Mouse (Mus musculus) lung, adult 2 months (tissue): ENCODE measurements at regions not wholly inside any gene's neighbourhood (a gene's known extent, or its start where the extent isn't known, plus 50 kb on each side); places are given as distances from the start of the nearest gene placed in this dataset.

ENCODE experiments used
- DNase-seq: peaks from one replicate; pipeline ENCODE4 v3.0.0; 2022
- H3K4me1 ChIP-seq: fragments of 200-500 bp; 2 replicates; pipeline ENCODE4 v1.6.1; 2011; ENCODE audit warnings: low read length; ENCODE audit not compliant: control insufficient read depth, insufficient read depth
- H3K4me3 ChIP-seq: fragments of 200-500 bp; replicated peaks from 2 replicates; pipeline ENCODE3; 2011; ENCODE audit warnings: low read depth, mild to moderate bottlenecking, control low read depth, low read length; ENCODE audit errors: extremely low read depth
- CTCF ChIP-seq: fragments of 200-500 bp; IDR thresholded peaks from 2 replicates; pipeline ENCODE4 v1.5.1; 2011; ENCODE audit warnings: mild to moderate bottlenecking, low read length, control low read depth; ENCODE audit not compliant: insufficient read depth
- POLR2A ChIP-seq: fragments of 200-500 bp; IDR thresholded peaks from 2 replicates; pipeline ENCODE4 v1.6.1; 2011; ENCODE audit warnings: low read depth, mild to moderate bottlenecking, control low read depth, low read length, borderline replicate concordance; ENCODE audit errors: extremely low read depth
- WGBS: fragments of 180-500 bp; shearing (Covaris S2); methylation state at CpG from one replicate; pipeline ENCODE4 v1.1.7; 2018; 5-methylcytosine and 5-hydroxymethylcytosine counted together

DNA sequence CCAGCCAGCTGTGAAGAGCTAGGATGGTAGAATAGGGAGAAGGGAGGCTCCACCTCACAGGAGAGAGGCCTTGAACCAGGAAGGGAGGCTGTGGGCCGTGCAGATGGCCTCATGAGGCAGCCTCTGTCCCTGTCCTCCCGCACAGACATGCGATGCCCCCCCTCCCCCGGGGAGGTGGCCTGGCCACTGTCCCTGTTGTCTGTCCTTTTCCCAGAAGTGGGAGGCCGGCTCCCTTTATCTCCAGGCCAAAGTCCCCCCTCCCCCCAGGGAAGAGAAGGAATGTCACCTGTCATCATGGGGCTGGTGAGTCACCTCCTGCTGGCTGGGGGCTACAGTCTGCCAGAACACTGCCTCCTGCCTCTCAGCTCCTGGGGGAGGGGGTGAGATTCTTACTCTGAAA is 103.6 kb upstream of the Ptpn1 start:
- Histone ChIP-seq H3K4me3 (no peak overlapping the region), H3K4me1 (peaks cover 18% of the 10 kb centered on the region)
- 46% methylated on average over 5 of the region's 5 CpGs for WGBS
- DNase-seq: no peak
- TF ChIP-seq CTCF (no peak), POLR2A (no peak)

DNA sequence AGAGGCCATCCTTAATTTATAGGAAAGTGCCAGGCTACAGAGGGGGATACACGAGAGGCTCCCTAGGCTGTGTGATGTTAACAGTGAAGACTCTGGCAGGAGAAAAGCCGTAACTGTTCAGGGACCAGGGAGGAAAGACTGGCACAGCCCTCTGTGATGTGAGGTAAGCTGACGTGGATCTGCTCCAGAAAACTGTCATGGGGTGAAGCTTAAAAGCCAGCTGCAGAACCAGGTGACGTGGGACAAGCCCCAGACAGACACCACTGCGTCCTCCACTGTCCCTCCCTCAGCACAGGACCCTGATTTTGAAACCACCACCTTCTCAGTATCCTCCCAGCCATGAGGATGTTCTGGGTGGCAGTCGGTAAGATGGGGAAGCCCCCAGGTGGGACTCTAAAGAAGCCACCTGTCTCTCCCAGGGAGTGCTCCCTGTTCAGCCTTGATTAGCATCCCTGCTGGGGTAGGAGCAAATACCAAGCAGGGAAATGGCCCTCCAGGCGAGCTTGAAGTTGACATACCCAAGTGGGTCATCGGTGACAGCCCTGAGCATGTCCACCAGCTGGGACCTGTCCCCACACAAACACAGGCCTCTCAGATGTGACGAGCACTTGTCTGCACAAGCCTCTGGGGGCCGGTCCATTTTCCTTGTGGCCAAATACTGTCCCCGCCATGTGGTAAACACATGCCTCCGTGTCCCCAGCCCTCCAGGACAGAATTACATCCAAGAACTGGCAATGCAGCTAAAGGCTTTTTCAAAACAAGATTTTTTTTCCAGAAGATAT is 104.7 kb upstream of the Ptpn1 start:
- H3K4me1 ChIP-seq: peaks cover 16% of the 10 kb centered on the region
- no peak overlapping the region for H3K4me3 ChIP-seq
- no peak for TF ChIP-seq POLR2A
- no peak for TF ChIP-seq CTCF
- DNase-seq: no peak
- WGBS: 65% methylated on average over 12 of the region's 12 CpGs

DNA sequence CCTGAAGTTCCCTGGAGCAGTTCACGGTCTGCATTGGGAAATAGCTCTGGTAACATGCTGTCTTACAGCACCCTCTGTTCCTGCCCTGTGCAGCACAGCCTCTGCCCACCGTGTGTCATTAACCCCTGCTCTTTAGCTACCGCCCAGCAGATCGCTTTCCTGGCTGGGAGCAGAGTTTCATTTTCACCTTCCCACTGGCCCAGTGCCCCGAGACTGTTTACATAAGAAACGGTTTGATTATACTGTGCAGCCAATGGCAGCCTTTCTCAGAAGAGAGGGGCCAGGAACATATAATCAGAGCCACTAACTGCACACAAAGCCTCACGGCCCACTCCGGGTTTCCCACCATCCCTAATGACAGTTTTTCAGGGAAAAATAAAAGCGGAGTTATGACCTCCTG is 108.3 kb upstream of the Ptpn1 start:
- TF ChIP-seq CTCF (no peak), POLR2A (no peak)
- Histone ChIP-seq H3K4me3 (peak overlapping the region; percentile 31), H3K4me1 (peaks cover 17% of the 10 kb centered on the region)
- 8% methylated on average over 9 of the region's 9 CpGs for WGBS
- DNase-seq: peak; percentile 79

DNA sequence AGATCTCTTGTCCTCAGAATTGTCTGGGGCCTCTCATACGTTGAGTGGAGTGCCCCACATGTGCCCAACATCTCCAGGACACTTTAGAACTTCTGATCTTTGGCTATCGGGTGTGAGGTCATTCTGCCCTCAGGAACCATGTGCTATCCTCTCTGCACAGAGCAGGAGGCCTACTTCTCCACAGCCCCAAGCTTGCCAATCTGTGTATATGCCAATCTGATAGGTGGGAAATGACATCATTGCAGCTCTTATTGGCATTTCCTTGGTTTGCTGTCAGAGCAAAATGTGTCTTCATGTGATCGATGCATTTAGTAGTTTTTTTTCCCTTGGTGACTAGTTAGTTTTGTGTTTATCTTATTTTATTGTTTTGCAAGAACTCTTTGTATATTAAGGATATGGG is 108.8 kb upstream of the Ptpn1 start:
- no peak for TF ChIP-seq CTCF
- peaks cover 15% of the 10 kb centered on the region for H3K4me1 ChIP-seq
- WGBS: 46% methylated on average over 3 of the region's 3 CpGs
- H3K4me3 ChIP-seq: no peak overlapping the region
- DNase-seq: no peak

DNA sequence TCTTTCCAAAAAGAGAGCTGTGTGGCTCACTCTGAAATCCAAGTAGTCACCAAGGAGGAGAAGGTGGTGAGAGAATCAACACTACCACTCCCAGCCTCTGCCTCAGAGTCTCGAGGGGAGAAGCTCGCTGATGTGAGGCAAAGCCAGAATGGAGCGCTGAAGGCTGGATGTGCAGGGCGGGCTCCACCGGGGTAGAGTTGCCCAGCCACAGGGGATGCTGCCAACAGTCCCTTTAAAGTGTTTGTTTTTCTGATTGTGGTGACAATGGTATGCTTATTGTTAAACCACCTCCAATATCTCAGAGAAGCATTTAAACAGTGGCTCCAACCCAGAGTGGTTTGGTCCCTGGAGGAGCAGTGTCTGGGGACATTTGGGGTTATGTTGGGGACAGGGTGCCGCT is 110.7 kb upstream of the Ptpn1 start:
- peaks cover 15% of the 10 kb centered on the region for H3K4me1 ChIP-seq
- TF ChIP-seq CTCF (no peak), POLR2A (no peak)
- WGBS: 51% methylated on average over 6 of the region's 6 CpGs
- no peak overlapping the region for H3K4me3 ChIP-seq
- DNase-seq: peak; percentile 36

DNA sequence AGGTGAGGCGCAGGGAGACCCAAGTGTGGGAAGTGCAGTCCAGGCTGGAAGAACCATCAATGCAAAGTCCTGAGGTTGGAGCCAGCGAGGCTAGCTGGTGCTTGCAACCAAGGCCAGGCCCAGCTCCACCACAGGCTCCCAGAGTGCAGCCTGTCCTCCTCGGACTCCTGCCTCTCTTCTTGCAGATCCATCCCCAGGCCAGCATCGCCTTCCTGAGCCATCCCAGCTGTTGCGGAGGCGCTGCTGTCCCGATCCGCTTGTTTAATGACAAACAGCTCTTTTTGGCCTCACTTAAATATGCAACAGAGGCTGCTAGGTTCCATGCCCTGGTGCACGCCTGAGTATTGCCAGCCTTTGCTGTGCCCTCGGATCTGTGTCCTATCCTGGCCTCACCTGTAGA is 113.1 kb upstream of the Ptpn1 start:
- TF ChIP-seq CTCF (no peak), POLR2A (no peak)
- no peak for DNase-seq
- Histone ChIP-seq H3K4me1 (peaks cover 19% of the 10 kb centered on the region), H3K4me3 (no peak overlapping the region)
- WGBS: 84% methylated on average over 10 of the region's 10 CpGs

DNA sequence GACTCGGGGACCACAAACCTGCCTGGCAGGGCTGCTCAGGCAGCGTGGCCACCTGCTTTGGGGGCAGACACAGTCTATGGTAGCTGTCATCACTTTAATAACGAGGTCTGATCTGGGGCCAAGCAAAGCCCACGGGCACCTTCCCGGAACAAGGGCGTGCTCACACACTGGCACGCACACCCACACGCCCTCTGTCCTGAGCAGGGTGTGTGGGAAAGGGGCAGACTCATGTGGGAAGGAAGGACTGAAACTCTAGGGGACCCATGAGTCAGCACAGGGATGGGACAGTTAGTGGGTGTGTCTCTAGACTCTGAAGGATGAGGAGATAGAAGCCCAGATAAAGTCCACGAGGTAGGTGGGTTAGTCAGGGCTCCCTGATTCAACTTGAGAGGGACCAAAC is 114.8 kb upstream of the Ptpn1 start:
- no peak for TF ChIP-seq CTCF
- no peak for TF ChIP-seq POLR2A
- 66% methylated on average over 9 of the region's 9 CpGs for WGBS

DNA sequence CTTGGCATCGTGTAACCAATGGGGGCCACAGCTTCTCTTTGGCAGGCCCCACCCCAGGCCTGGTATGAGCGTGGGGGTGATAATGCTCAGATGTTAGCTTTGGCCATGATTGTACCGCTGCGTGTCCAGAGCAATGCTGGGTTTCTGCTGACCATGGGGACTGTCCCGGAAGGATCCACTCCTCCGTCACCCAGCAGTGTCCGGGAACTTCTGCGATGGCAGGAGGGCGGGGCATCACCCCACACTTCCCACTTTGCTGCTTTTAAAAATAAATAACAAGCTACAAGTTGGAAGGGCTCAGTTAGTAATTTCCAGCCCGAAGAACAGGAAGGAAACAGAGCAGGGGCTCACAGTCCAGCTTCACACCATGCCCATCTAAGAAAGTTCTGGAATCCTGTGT is 116.7 kb upstream of the Ptpn1 start:
- TF ChIP-seq POLR2A: no peak
- TF ChIP-seq CTCF: no peak
- Histone ChIP-seq H3K4me1 (peaks cover 4% of the 10 kb centered on the region; the same call in 1 of the 2 replicates), H3K4me3 (no peak overlapping the region)
- 49% methylated on average over 10 of the region's 10 CpGs for WGBS
- DNase-seq: no peak

More for the DNA sequence above, 114.8 kb upstream of the Ptpn1 start:
- no peak for DNase-seq
- peaks cover 12% of the 10 kb centered on the region for H3K4me1 ChIP-seq
- H3K4me3 ChIP-seq: no peak overlapping the region

DNA sequence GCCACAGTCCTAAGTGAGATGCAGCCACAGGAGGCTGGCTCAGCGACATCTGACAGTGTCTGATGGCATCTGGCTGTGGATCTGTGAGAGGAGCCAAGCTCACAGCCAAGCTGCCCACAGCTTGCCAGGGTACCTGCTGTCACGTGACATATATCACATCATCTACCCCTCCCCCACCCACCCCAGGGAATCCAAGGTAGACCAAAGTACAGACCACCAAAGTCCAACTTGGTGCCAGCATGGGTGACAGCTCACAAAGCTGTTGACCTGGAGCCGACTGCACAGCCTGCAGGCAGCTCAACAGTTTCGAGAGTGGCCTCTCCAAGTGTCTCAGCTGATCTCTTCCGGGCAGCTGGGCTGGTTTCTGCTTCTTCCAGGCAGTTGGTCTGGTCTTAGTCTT is 119.6 kb upstream of the Tmem189 start:
- no peak for DNase-seq
- no peak overlapping the region for H3K4me3 ChIP-seq
- 84% methylated on average over 5 of the region's 5 CpGs for WGBS
- H3K4me1 ChIP-seq: no peaks in the 10 kb centered on the region
- TF ChIP-seq POLR2A (no peak), CTCF (no peak)

DNA sequence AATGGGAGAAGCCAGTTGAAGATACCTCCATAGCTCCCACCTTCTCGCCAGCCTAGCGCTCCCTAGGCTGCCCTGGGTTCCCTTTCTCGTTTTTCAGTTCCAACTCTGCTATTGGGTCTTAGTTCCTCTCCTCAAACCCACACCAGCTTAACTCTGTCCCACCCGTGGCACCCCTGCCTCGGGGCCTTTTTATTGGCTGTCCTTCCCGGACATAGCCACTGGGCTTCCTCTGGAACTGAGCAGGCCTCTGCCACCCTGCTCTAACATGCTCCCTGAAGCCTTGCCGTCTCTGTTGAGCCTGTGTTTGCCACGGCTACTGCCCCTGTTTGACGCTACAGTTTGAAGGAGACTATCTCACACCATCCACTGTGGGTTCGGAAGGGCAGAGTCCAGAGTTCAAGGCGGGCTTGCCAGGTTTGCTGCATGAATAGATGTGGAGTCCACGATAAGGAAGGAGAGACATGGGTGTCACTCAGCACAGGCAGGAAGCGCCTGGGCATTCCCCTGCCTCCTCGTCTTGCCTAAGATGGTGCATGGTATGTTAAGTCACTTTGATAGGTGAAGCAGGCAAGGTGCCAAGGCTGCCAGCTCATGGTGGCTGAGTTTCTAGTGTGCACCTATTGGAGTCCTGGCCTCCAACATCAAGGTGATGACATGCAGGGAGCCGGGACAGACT is 116.1 kb upstream of the Tmem189 start:
- no peak for DNase-seq
- TF ChIP-seq CTCF: no peak
- TF ChIP-seq POLR2A: no peak
- Histone ChIP-seq H3K4me1 (no peaks in the 10 kb centered on the region), H3K4me3 (no peak overlapping the region)
- WGBS: 75% methylated on average over 15 of the region's 15 CpGs
